Comparison of ENCODE assay signal across 7 mouse cellular contexts in genomic region chr9:62677641-62678549, GRCm38 (mm10). TPM values are rescaled to one million over a fixed set of nuclear protein-coding genes. Genes with fewer than 3 reads are reported as not detected.
A peak's percentile ranks its signal among the peaks of the same experiment; 100 is the strongest.
DNase-seq lines count a peak whose midpoint lies in the region; ATAC-seq and TF ChIP-seq lines count a peak whose summit lies in the region.

Gene Itga11 (plus strand): TSS chr9:62677826.

- H3K4me2 ChIP-seq in liver, embryonic 13.5 days: peak within 1 kb of the TSS; percentile 50

- peak within 1 kb of the TSS; percentile 2 for H3K27ac ChIP-seq in embryonic fibroblast, embryonic 13.5 days (ENCODE audit: insufficient read depth, low read length)
- no peak within 1 kb of the TSS for H3K27ac ChIP-seq in liver, embryonic 13.5 days

- H3K27me3 ChIP-seq in liver, embryonic 13.5 days: peaks cover 49% of the 10 kb centered on the region

- peak within 1 kb of the TSS; percentile 72 for H3K4me3 ChIP-seq in embryonic fibroblast, embryonic 13.5 days (ENCODE audit: insufficient read depth, low read length)
- H3K4me3 ChIP-seq in liver, embryonic 13.5 days (replicated peaks): peak within 1 kb of the TSS; percentile 40

- H3K4me1 ChIP-seq in embryonic fibroblast, embryonic 13.5 days (ENCODE audit: control insufficient read depth, insufficient read depth, low read length): 0 out of 2 replicates have a peak, but pooled peaks cover 3% of the 10 kb centered on the region
- no peaks in the 10 kb centered on the region; the same call in 1 of the 2 replicates for H3K4me1 ChIP-seq in liver, embryonic 13.5 days (replicated peaks)

- no peaks in the 10 kb centered on the region for H3K9me3 ChIP-seq in liver, embryonic 13.5 days (replicated peaks)

- intact Hi-C loops in left cerebral cortex, postnatal 14 days (cut with DNase I): no loop called here

- ATAC-seq in liver, embryonic 13.5 days (ENCODE audit: low read depth): no peak

- no peaks in the 10 kb centered on the region for H3K36me3 ChIP-seq in liver, embryonic 13.5 days

- 3% methylated on average over 45 of the region's 45 CpGs for WGBS in liver, embryonic 13.5 days (ENCODE audit: insufficient replicate concordance)

- no peak within 1 kb of the TSS for H3K9ac ChIP-seq in liver, embryonic 13.5 days

- no peak for TF ChIP-seq CTCF in embryonic fibroblast, embryonic 13.5 days (IDR thresholded peaks at IDR 0.05; ENCODE audit: borderline replicate concordance, insufficient read depth, low read length)

- peak; percentile 91 for TF ChIP-seq POLR2A in embryonic fibroblast, embryonic 13.5 days (IDR thresholded peaks at IDR 0.05; ENCODE audit: low read depth, low read length)

- DNase-seq in urinary bladder, adult 2 months (ENCODE audit: low spot score): peak; percentile 25
- DNase-seq in urinary bladder, postnatal 25 days (ENCODE audit: low spot score): no peak
- peak; percentile 44 for DNase-seq in heart, postnatal 4 days
- no peak for DNase-seq in liver, embryonic 13.5 days
- peak; percentile 15 for DNase-seq in right cerebral cortex, postnatal 25 days
- no peak for DNase-seq in left cerebral cortex, postnatal 14 days (ENCODE audit: low spot score in 2 of 2)

RNA-seq across cellular contexts. Expression of gene Itga11, which starts in this region (rescaled TPM):
- 13.9 and 17.4 TPM in 2 replicates for polyA plus RNA-seq in urinary bladder, adult 2 months (2012; rRNA removed)
- 139 and 166 TPM in 2 replicates for polyA plus RNA-seq in embryonic fibroblast, embryonic 13.5 days (2011; ENCODE audit: insufficient read length, low read depth, missing spikeins)
- total RNA-seq in heart, postnatal 4 days (2021): 1 to 10 TPM in 1 of 2 experiments, under 1 TPM in 1; 0.98 to 1.1 TPM
- polyA plus RNA-seq in liver, embryonic 13.5 days (2015; fragmentation: Nextera tagmentation; extraction: Ambion mirVana): 0.08 and 0.10 TPM in 2 replicates
- total RNA-seq in left cerebral cortex, postnatal 14 days (2021): 1 to 10 TPM; 1.3 to 1.4 TPM

Comparison
In these comparisons a context has a peak if more than half of its experiments do, and no peak if none do; other contexts are left out.
1. RNA of gene Itga11 (polyA plus RNA-seq): 139 to 166 TPM in embryonic fibroblast, embryonic 13.5 days and 13.9 to 17.4 TPM in urinary bladder, adult 2 months; 0.08 to 0.10 TPM in liver, embryonic 13.5 days; every median in the first group is over 10 times any median in the second.
2. DNase-seq: peak in urinary bladder, adult 2 months (single experiment), heart, postnatal 4 days (single experiment) and right cerebral cortex, postnatal 25 days (single experiment); none in urinary bladder, postnatal 25 days (single experiment), liver, embryonic 13.5 days (single experiment) and left cerebral cortex, postnatal 14 days (0 of 2).